In the genomic region with DNA sequence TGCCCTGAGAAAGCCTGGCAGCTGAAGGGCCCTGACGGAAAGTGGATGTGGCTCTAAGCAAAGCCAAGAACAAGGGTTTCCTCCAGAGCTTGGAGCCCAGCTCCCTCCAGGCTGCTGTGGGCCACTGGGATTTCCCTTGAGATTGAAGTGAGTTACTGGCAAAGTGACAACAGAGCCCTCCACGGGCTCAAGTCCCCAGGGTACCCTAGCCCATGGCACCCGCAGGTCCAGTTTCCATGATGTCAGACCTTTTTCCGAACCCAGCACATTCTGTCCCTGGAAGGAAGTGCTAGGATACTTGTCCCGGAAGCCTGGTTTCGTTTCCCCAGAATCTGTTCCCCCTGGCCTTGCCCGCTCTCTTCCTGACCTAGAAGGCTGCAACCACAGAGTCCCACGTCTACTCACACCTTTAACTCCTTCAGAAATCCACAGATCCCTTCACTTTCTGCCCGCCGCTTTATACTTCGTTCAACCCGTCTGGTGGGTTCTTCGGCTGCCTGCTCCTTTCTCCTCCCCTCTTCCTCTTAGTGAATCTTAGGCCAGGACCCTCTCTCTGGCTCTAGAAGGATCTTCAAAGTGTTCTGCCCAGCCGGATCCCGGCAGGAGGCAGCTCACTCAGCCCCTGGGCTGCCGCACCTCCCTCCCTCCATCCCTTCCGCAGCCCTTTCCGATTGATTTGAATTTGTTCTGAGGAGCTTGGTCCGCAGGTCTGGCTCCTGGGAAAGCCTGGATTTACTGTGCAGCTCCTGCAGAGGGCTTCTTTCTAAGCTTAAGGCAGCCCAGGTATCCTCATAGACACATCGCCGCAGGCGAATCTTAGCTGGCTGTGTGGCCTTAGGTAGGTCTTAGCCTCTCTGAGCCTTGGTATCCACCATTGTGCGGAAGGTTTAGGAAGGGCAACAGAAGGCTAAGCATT, we compare ENCODE assay signal across 14 mouse cellular contexts. TPM values are rescaled to one million over a fixed set of nuclear protein-coding genes. Genes with fewer than 3 reads are reported as not detected.
A peak's percentile ranks its signal among the peaks of the same experiment; 100 is the strongest.
DNase-seq lines count a peak whose midpoint lies in the region; ATAC-seq and TF ChIP-seq lines count a peak whose summit lies in the region.
"Had no signal": no experiment of that assay in that cellular context is flagged by ENCODE, and none has a peak within 500 bp of the region (broad histone marks: within the 10 kb centered on the region; RNA-seq: fewer than 3 reads in every experiment).

No protein-coding gene starts in this region.

- TF ChIP-seq CTCF in hindbrain, postnatal 0 days (IDR thresholded peaks at IDR 0.05; ENCODE audit: low read depth), result no peak
- no peak for TF ChIP-seq CTCF in CH12.LX (conservative IDR thresholded peaks at IDR 0.05 in 1 of 2, IDR thresholded peaks at IDR 0.05 in 1 of 2; ENCODE audit: low read depth in 2 of 2, low read length in 2 of 2)
- TF ChIP-seq CTCF in thymus, adult 2 months (IDR thresholded peaks at IDR 0.05; ENCODE audit: borderline replicate concordance, control insufficient read depth, extremely low read depth, insufficient read depth, low read length, poor library complexity), result no peak

- WGBS in hindbrain, embryonic 10.5 days, result under 1% methylated on average over 23 of the region's 23 CpGs
- 5% methylated on average over 23 of the region's 23 CpGs for WGBS in hindbrain, postnatal 0 days
- WGBS in hindbrain, embryonic 13.5 days, result 2% methylated on average over 23 of the region's 23 CpGs
- WGBS in thymus, adult 2 months, result 7% methylated on average over 23 of the region's 23 CpGs

- no peak for TF ChIP-seq RAD21 in CH12.LX (IDR thresholded peaks at IDR 0.05; ENCODE audit: low read depth, low read length)

- no peak for TF ChIP-seq EP300 in CH12.LX (IDR thresholded peaks at IDR 0.05; ENCODE audit: low read length)

- peaks cover 15% of the 10 kb centered on the region; the same call in 1 of the 2 replicates for H3K4me1 ChIP-seq in hindbrain, embryonic 10.5 days (replicated peaks)
- no peaks in the 10 kb centered on the region for H3K4me1 ChIP-seq in hindbrain, postnatal 0 days (ENCODE audit: insufficient read depth, low read length)
- peaks cover 0 to 9% of the 10 kb centered on the region in 2 experiments; a peak in 2 of 4 replicates for H3K4me1 ChIP-seq in CH12.LX (ENCODE audit: control insufficient read depth in 1 of 2, insufficient read depth in 2 of 2)
- peaks cover 49% of the 10 kb centered on the region for H3K4me1 ChIP-seq in hindbrain, embryonic 13.5 days (replicated peaks)
- no peaks in the 10 kb centered on the region for H3K4me1 ChIP-seq in thymus, adult 2 months (replicated peaks; ENCODE audit: control insufficient read depth, insufficient read depth, low read length)

- ATAC-seq in hindbrain, postnatal 0 days, result no peak
- ATAC-seq in hindbrain, embryonic 13.5 days (ENCODE audit: low FRiP score), result no peak
- ATAC-seq: intestine, postnatal 0 days had no signal

- no peak overlapping the region for H3K27ac ChIP-seq in hindbrain, embryonic 10.5 days
- H3K27ac ChIP-seq in hindbrain, postnatal 0 days, result no peak overlapping the region
- no peak overlapping the region for H3K27ac ChIP-seq in CH12.LX (ENCODE audit: insufficient read depth, low read depth)
- H3K27ac ChIP-seq in hindbrain, embryonic 13.5 days, result no peak overlapping the region
- no peak overlapping the region for H3K27ac ChIP-seq in thymus, adult 2 months (ENCODE audit: control insufficient read depth, insufficient read depth, low read length)

- TF ChIP-seq POLR2A in CH12.LX (IDR thresholded peaks at IDR 0.05; ENCODE audit: low read depth, low read length), result no peak
- TF ChIP-seq POLR2A in thymus, adult 2 months (IDR thresholded peaks at IDR 0.05; ENCODE audit: control insufficient read depth, extremely low read depth, insufficient read depth, low read length, poor library complexity), result no peak

- no peaks in the 10 kb centered on the region for H3K79me2 ChIP-seq in CH12.LX (replicated peaks; ENCODE audit: control insufficient read depth, extremely low read depth, insufficient read depth, poor library complexity, severe bottlenecking)

- no peak overlapping the region for H3K4me2 ChIP-seq in hindbrain, postnatal 0 days (ENCODE audit: low read depth, low read length)
- 0 out of 2 replicates have a peak overlapping the region, but pooled peaks have one; percentile 26 for H3K4me2 ChIP-seq in CH12.LX (ENCODE audit: insufficient read depth, low read depth, poor library complexity, severe bottlenecking)
- H3K4me2 ChIP-seq in hindbrain, embryonic 13.5 days, result peak overlapping the region; percentile 31

- no peaks in the 10 kb centered on the region for H3K9me3 ChIP-seq in hindbrain, embryonic 10.5 days
- H3K9me3 ChIP-seq in hindbrain, postnatal 0 days (ENCODE audit: low read length), result no peaks in the 10 kb centered on the region
- no peaks in the 10 kb centered on the region for H3K9me3 ChIP-seq in CH12.LX (replicated peaks; ENCODE audit: low read length)
- H3K9me3 ChIP-seq in hindbrain, embryonic 13.5 days, result no peaks in the 10 kb centered on the region

- H3K27me3 ChIP-seq in hindbrain, embryonic 10.5 days (ENCODE audit: insufficient read depth, poor library complexity, severe bottlenecking), result peaks cover 100% of the 10 kb centered on the region
- H3K27me3 ChIP-seq in hindbrain, postnatal 0 days (ENCODE audit: insufficient read depth, low read length), result peaks cover 77% of the 10 kb centered on the region
- peaks cover 64% of the 10 kb centered on the region for H3K27me3 ChIP-seq in CH12.LX (replicated peaks)
- H3K27me3 ChIP-seq in hindbrain, embryonic 13.5 days, result peaks cover 95% of the 10 kb centered on the region
- H3K27me3 ChIP-seq in thymus, adult 2 months (ENCODE audit: control insufficient read depth, insufficient read depth, low read length), result peaks cover 22% of the 10 kb centered on the region; the same call in 1 of the 2 replicates

- H3K36me3 ChIP-seq in hindbrain, embryonic 10.5 days, result no peaks in the 10 kb centered on the region
- H3K36me3 ChIP-seq in hindbrain, postnatal 0 days (ENCODE audit: insufficient read depth, low read length), result no peaks in the 10 kb centered on the region
- H3K36me3 ChIP-seq in CH12.LX (replicated peaks in 1 of 2; ENCODE audit: control insufficient read depth in 1 of 2, insufficient read depth in 1 of 2, low read length in 1 of 2), result no peaks in the 10 kb centered on the region
- no peaks in the 10 kb centered on the region for H3K36me3 ChIP-seq in hindbrain, embryonic 13.5 days
- no peaks in the 10 kb centered on the region for H3K36me3 ChIP-seq in thymus, adult 2 months (ENCODE audit: control insufficient read depth, insufficient read depth, low read length)

- dilution Hi-C loops in CH12.LX (cut with MboI; ENCODE audit: extremely low pct_ligation_motif_present, extremely low pct_unique_long_range_greater_than_20kb, low sequenced_read_pairs), result no loop called here

- no peak overlapping the region; the same call in 1 of the 2 replicates for H3K4me3 ChIP-seq in hindbrain, embryonic 10.5 days
- H3K4me3 ChIP-seq in hindbrain, postnatal 0 days (ENCODE audit: low read length), result no peak overlapping the region
- no peak overlapping the region for H3K4me3 ChIP-seq in CH12.LX (replicated peaks in 1 of 3; ENCODE audit: low read depth in 2 of 3, low read length in 2 of 3, poor library complexity in 1 of 3)
- peak overlapping the region; percentile 5 for H3K4me3 ChIP-seq in hindbrain, embryonic 13.5 days
- no peak overlapping the region for H3K4me3 ChIP-seq in thymus, adult 2 months (ENCODE audit: control insufficient read depth, insufficient read depth, low read length)

- no peak overlapping the region for H3K9ac ChIP-seq in hindbrain, postnatal 0 days (replicated peaks; ENCODE audit: low read length)
- H3K9ac ChIP-seq in CH12.LX (ENCODE audit: insufficient read depth, low read depth), result no peak overlapping the region
- peak overlapping the region; percentile 40; the same call in 1 of the 2 replicates for H3K9ac ChIP-seq in hindbrain, embryonic 13.5 days

- peak; percentile 54 for DNase-seq in hindbrain, embryonic 10.5 days (ENCODE audit: low spot score)
- no peak for DNase-seq in hindbrain, postnatal 0 days (ENCODE audit: low spot score)
- no peak for DNase-seq in CH12.LX (ENCODE audit: extremely low read depth)
- peak; percentile 83 for DNase-seq in ZHBTc4 (ENCODE audit: low read depth, low spot score)
- no peak for DNase-seq in thymus, adult 2 months
- no peak for DNase-seq in cerebellum, adult 8-10 months
- DNase-seq in ovary, postnatal 14 days (ENCODE audit: low spot score), result no peak
- DNase-seq: adrenal gland, postnatal 14 days had no signal

- in situ Hi-C loops in CH12.LX (cut with MboI; ENCODE audit: low pct_ligation_motif_present, low pct_unique_long_range_greater_than_20kb, low sequenced_read_pairs), result no loop called here

TF ChIP-seq in CH12.LX, 34 proteins besides CTCF, POLR2A, EP300 and RAD21 (continues in another document):
- TF ChIP-seq PAX5 (IDR thresholded peaks at IDR 0.05; ENCODE audit: low read length) (no peak), KAT2A (IDR thresholded peaks at IDR 0.05; ENCODE audit: insufficient replicate concordance, low read length) (no peak), MAX (IDR thresholded peaks at IDR 0.05; ENCODE audit: low read length) (no peak), SMC3 (IDR thresholded peaks at IDR 0.05; ENCODE audit: low read depth, low read length) (no peak), UBTF (IDR thresholded peaks at IDR 0.05; ENCODE audit: low read depth, low read length) (no peak), MEF2A (IDR thresholded peaks at IDR 0.05; ENCODE audit: borderline replicate concordance, low read depth, low read length) (no peak), ZKSCAN1 (IDR thresholded peaks at IDR 0.05; ENCODE audit: borderline replicate concordance, low read depth, low read length) (no peak), HCFC1 (IDR thresholded peaks at IDR 0.05; ENCODE audit: low read depth, low read length) (no peak), MAZ (IDR thresholded peaks at IDR 0.05; ENCODE audit: low read depth, low read length) (no peak), USF2 (conservative IDR thresholded peaks at IDR 0.05; ENCODE audit: low read depth, low read length) (no peak), POLR2AphosphoS2 (IDR thresholded peaks at IDR 0.05; ENCODE audit: low read depth, low read length) (no peak), ELF1 (IDR thresholded peaks at IDR 0.05; ENCODE audit: low read depth, low read length) (no peak), CHD2 (IDR thresholded peaks at IDR 0.05; ENCODE audit: low read length) (no peak), ZC3H11A (IDR thresholded peaks at IDR 0.05; ENCODE audit: low read depth, low read length) (no peak), JUND (conservative IDR thresholded peaks at IDR 0.05; ENCODE audit: low read depth, low read length) (no peak)

RNA-seq across cellular contexts. Expression of gene Lbx1, which starts 7.0 kb away (rescaled TPM):
- polyA plus RNA-seq in hindbrain, embryonic 10.5 days (2016; fragmentation: Nextera tagmentation; extraction: Ambion mirVana), result 1.4 and 8.9 TPM in 2 replicates
- 27.0 and 32.2 TPM in 2 replicates for total RNA-seq in hindbrain, postnatal 0 days (2014; rRNA removed)
- 9.2 and 9.6 TPM in 2 replicates for polyA plus RNA-seq in hindbrain, postnatal 0 days (2015; fragmentation: Nextera tagmentation; extraction: Ambion mirVana)
- total RNA-seq in CH12.LX (2012; rRNA removed) (not detected in 2 replicates), CH12.LX (2014; rRNA removed) (not detected in 2 replicates)
- not detected in 2 replicates for polyA plus RNA-seq in CH12.LX (2012; ENCODE audit: insufficient read length, low read depth)
- polyA plus RNA-seq in hindbrain, embryonic 13.5 days (2015; fragmentation: Nextera tagmentation; extraction: Ambion mirVana), result 9.5 and 11.8 TPM in 2 replicates
- polyA plus RNA-seq in thymus, adult 2 months (2012; rRNA removed), result 0.06 TPM in 1 of 2 replicates, not detected in the other
- total RNA-seq: adrenal gland, postnatal 14 days; left cerebral cortex, postnatal 36 days; megakaryocyte, adult 5-6 weeks; MEL had no signal
- polyA plus RNA-seq: intestine, postnatal 0 days; stomach, embryonic 14.5 days had no signal

Comparison
In these comparisons a context has a peak if more than half of its experiments do, and no peak if none do; other contexts are left out.
1. DNase-seq: peak in hindbrain, embryonic 10.5 days (single experiment) and ZHBTc4 (single experiment); none in hindbrain, postnatal 0 days (single experiment), CH12.LX (single experiment), thymus, adult 2 months (single experiment), cerebellum, adult 8-10 months (single experiment) and ovary, postnatal 14 days (single experiment).